ENCODE assay signal across 8 mouse cellular contexts in genomic region chr8:121828376-121829023, GRCm38 (mm10). TPM values are rescaled to one million over a fixed set of nuclear protein-coding genes. Genes with fewer than 3 reads are reported as not detected.
DNase-seq lines count a peak whose midpoint lies in the region; ATAC-seq and TF ChIP-seq lines count a peak whose summit lies in the region.

No protein-coding gene starts in this region.

- TF ChIP-seq POLR2A in myocyte (IDR thresholded peaks at IDR 0.05; ENCODE audit: insufficient read length, low read depth), result no peak

- H3K4me2 ChIP-seq in embryonic facial prominence, embryonic 12.5 days (replicated peaks), result peak overlapping the region; percentile 73
- H3K4me2 ChIP-seq in hindbrain, embryonic 16.5 days (ENCODE audit: low read length), result peak overlapping the region; percentile 82
- H3K4me2 ChIP-seq in myocyte (ENCODE audit: low read depth), result peak overlapping the region; percentile 99

- H3ac ChIP-seq in myocyte (ENCODE audit: control insufficient read depth, insufficient read length), result peak overlapping the region; percentile 63

- no peak for ATAC-seq in embryonic facial prominence, embryonic 12.5 days (ENCODE audit: insufficient number of reproducible peaks, insufficient read depth, low FRiP score, low TSS enrichment)
- no peak for ATAC-seq in hindbrain, embryonic 16.5 days
- no peak for ATAC-seq in frontal cortex, adult (ENCODE audit: low TSS enrichment)

- H3K4me3 ChIP-seq in embryonic facial prominence, embryonic 12.5 days, result peak overlapping the region; percentile 97
- H3K4me3 ChIP-seq in hindbrain, embryonic 16.5 days (ENCODE audit: low read length), result peak overlapping the region; percentile 60
- peak overlapping the region; percentile 81 for H3K4me3 ChIP-seq in myocyte

- peaks cover 14% of the 10 kb centered on the region for H3K4me1 ChIP-seq in embryonic facial prominence, embryonic 12.5 days
- H3K4me1 ChIP-seq in hindbrain, embryonic 16.5 days (ENCODE audit: control insufficient read depth, insufficient read depth, low read depth, low read length), result peaks cover 16% of the 10 kb centered on the region

- WGBS in embryonic facial prominence, embryonic 12.5 days, result 32% methylated on average over 10 of the region's 10 CpGs
- 39% methylated on average over 10 of the region's 10 CpGs for WGBS in hindbrain, embryonic 16.5 days

- H3K9me3 ChIP-seq in embryonic facial prominence, embryonic 12.5 days, result no peaks in the 10 kb centered on the region
- H3K9me3 ChIP-seq in hindbrain, embryonic 16.5 days (ENCODE audit: control insufficient read depth, low read length), result no peaks in the 10 kb centered on the region

- peak; percentile 0 for DNase-seq in layer of hippocampus, adult 9-11 months
- DNase-seq in layer of hippocampus, postnatal 10 days (ENCODE audit: low spot score in 2 of 2), result no peak
- DNase-seq in embryo, embryonic 10.5 days (ENCODE audit: low spot score), result no peak
- DNase-seq in left cerebral cortex, postnatal 36 days (ENCODE audit: low spot score in 2 of 2), result no peak

- intact Hi-C loops in left cerebral cortex, postnatal 36 days (cut with DNase I), result loop anchor here (5.0 kb wide), 1 partner anchor 96 kb away; no protein-coding TSS in a partner anchor

- H3K79me2 ChIP-seq in myocyte (ENCODE audit: control insufficient read depth, insufficient read depth), result peaks cover 23% of the 10 kb centered on the region

- no peaks in the 10 kb centered on the region for H3K27me3 ChIP-seq in embryonic facial prominence, embryonic 12.5 days
- no peaks in the 10 kb centered on the region for H3K27me3 ChIP-seq in hindbrain, embryonic 16.5 days (replicated peaks; ENCODE audit: control insufficient read depth, insufficient read depth, low read length)
- no peaks in the 10 kb centered on the region for H3K27me3 ChIP-seq in myocyte (ENCODE audit: control insufficient read depth, insufficient read depth, insufficient read length)

- H3K36me3 ChIP-seq in embryonic facial prominence, embryonic 12.5 days, result no peaks in the 10 kb centered on the region
- no peaks in the 10 kb centered on the region for H3K36me3 ChIP-seq in hindbrain, embryonic 16.5 days (ENCODE audit: control insufficient read depth, insufficient read depth, low read length)
- no peaks in the 10 kb centered on the region for H3K36me3 ChIP-seq in myocyte (ENCODE audit: control insufficient read depth, insufficient read depth)

- no peak overlapping the region for H3K27ac ChIP-seq in embryonic facial prominence, embryonic 12.5 days
- no peak overlapping the region for H3K27ac ChIP-seq in hindbrain, embryonic 16.5 days (ENCODE audit: low read depth, low read length)

- H3K9ac ChIP-seq in embryonic facial prominence, embryonic 12.5 days, result peak overlapping the region; percentile 87
- H3K9ac ChIP-seq in hindbrain, embryonic 16.5 days (ENCODE audit: low read depth, low read length), result peak overlapping the region; percentile 71

TF ChIP-seq in myocyte, 11 proteins besides CTCF, POLR2A, EP300 and RAD21:
- TF ChIP-seq MYOD1 (IDR thresholded peaks at IDR 0.05; ENCODE audit: control insufficient read depth in 1 of 3, insufficient read length in 2 of 3, low read depth in 2 of 3) (no peak), MAX (IDR thresholded peaks at IDR 0.05; ENCODE audit: low read depth) (no peak), REST (IDR thresholded peaks at IDR 0.05; ENCODE audit: insufficient read depth, insufficient read length) (no peak), CEBPB (IDR thresholded peaks at IDR 0.05; ENCODE audit: insufficient read depth, poor library complexity, severe bottlenecking) (no peak), USF1 (IDR thresholded peaks at IDR 0.05; ENCODE audit: low read depth) (no peak)
TF ChIP-seq in myocyte: peak in this region for 0.

RNA-seq across cellular contexts. Expression of gene Klhdc4, which starts 0.9 kb away (rescaled TPM):
- total RNA-seq in layer of hippocampus, postnatal 10 days (2021), result 10 to 100 TPM; 28.8 to 32.1 TPM
- polyA plus RNA-seq in embryonic facial prominence, embryonic 12.5 days (2016; fragmentation: Nextera tagmentation; extraction: Ambion mirVana), result 45.2 and 46.6 TPM in 2 replicates
- polyA plus RNA-seq in hindbrain, embryonic 16.5 days (2015; fragmentation: Nextera tagmentation; extraction: Ambion mirVana), result 42.1 and 44.5 TPM in 2 replicates
- 31.4 TPM for polyA plus RNA-seq in myocyte (2012; fragmentation: generic; extraction: Trizol)
- total RNA-seq in left cerebral cortex, postnatal 36 days (2021), result 10 to 100 TPM; 29.0 to 34.2 TPM
